Mouse (Mus musculus): ENCODE data around the gene Cfap97d1. TPM values are rescaled to one million over a fixed set of nuclear protein-coding genes. Genes with fewer than 3 reads are reported as not detected.

The Cfap97d1 gene
- total RNA-seq, 2 experiments from 2014 or later = not detected

GRCm38 (mm10) chr11:102008372-102008771 lies 24.3 kb downstream of the Cfap97d1 start:
- no peak for ATAC-seq (replicated peaks; ENCODE audit: poor library complexity, severe bottlenecking)

GRCm38 (mm10) chr11:102008954-102009637 lies 25.0 kb downstream of the Cfap97d1 start:
- no peak for ATAC-seq (replicated peaks; ENCODE audit: poor library complexity, severe bottlenecking)

GRCm38 (mm10) chr11:102010140-102010539 lies 26.1 kb downstream of the Cfap97d1 start:
- ATAC-seq (replicated peaks; ENCODE audit: poor library complexity, severe bottlenecking) = no peak

- ATAC-seq (replicated peaks; ENCODE audit: poor library complexity, severe bottlenecking) = no peak
Measured at GRCm38 (mm10) chr11:102011510-102011909, 27.4 kb downstream of the Cfap97d1 start.

- ATAC-seq (replicated peaks; ENCODE audit: poor library complexity, severe bottlenecking) = no peak
Measured at GRCm38 (mm10) chr11:102013201-102013600, 29.1 kb downstream of the Cfap97d1 start.

GRCm38 (mm10) chr11:102015472-102015871 lies 31.4 kb downstream of the Cfap97d1 start:
- no peak for ATAC-seq (replicated peaks; ENCODE audit: poor library complexity, severe bottlenecking)

- no peak for ATAC-seq (replicated peaks; ENCODE audit: poor library complexity, severe bottlenecking)
Measured at GRCm38 (mm10) chr11:102016136-102016535, 32.1 kb downstream of the Cfap97d1 start.

GRCm38 (mm10) chr11:102019736-102020135 lies 35.7 kb downstream of the Cfap97d1 start:
- ATAC-seq (replicated peaks; ENCODE audit: poor library complexity, severe bottlenecking) = no peak

GRCm38 (mm10) chr11:102021196-102021595 lies 37.1 kb downstream of the Cfap97d1 start:
- no peak for ATAC-seq (replicated peaks; ENCODE audit: poor library complexity, severe bottlenecking)

- ATAC-seq (replicated peaks; ENCODE audit: poor library complexity, severe bottlenecking) = no peak
Measured at GRCm38 (mm10) chr11:102023406-102023805, 39.3 kb downstream of the Cfap97d1 start.

GRCm38 (mm10) chr11:102024084-102024758 lies 40.1 kb downstream of the Cfap97d1 start:
- ATAC-seq (replicated peaks; ENCODE audit: poor library complexity, severe bottlenecking) = no peak

GRCm38 (mm10) chr11:102024875-102025274 lies 40.8 kb downstream of the Cfap97d1 start:
- ATAC-seq (replicated peaks; ENCODE audit: poor library complexity, severe bottlenecking) = no peak

- no peak for ATAC-seq (replicated peaks; ENCODE audit: poor library complexity, severe bottlenecking)
Measured at GRCm38 (mm10) chr11:102025354-102025753, 41.3 kb downstream of the Cfap97d1 start.

- no peak for ATAC-seq (replicated peaks; ENCODE audit: poor library complexity, severe bottlenecking)
Measured at GRCm38 (mm10) chr11:102025991-102026660, 42.0 kb downstream of the Cfap97d1 start.

- ATAC-seq (replicated peaks; ENCODE audit: poor library complexity, severe bottlenecking) = peak; percentile 52
Measured at GRCm38 (mm10) chr11:102026694-102027360, 42.7 kb downstream of the Cfap97d1 start.

- ATAC-seq (replicated peaks; ENCODE audit: poor library complexity, severe bottlenecking) = no peak
Measured at GRCm38 (mm10) chr11:102027361-102028017, 43.4 kb downstream of the Cfap97d1 start.

GRCm38 (mm10) chr11:102028087-102028816 lies 44.2 kb downstream of the Cfap97d1 start, which contains the start of gene Mpp3:
Gene Mpp3, minus strand, starts transcription at chr11:102028461.
- no peak for ATAC-seq (replicated peaks; ENCODE audit: poor library complexity, severe bottlenecking)

- ATAC-seq (replicated peaks; ENCODE audit: poor library complexity, severe bottlenecking) = no peak
Measured at GRCm38 (mm10) chr11:102029304-102029703, 45.2 kb downstream of the Cfap97d1 start.

GRCm38 (mm10) chr11:102029966-102030365 lies 45.9 kb downstream of the Cfap97d1 start:
- ATAC-seq (replicated peaks; ENCODE audit: poor library complexity, severe bottlenecking) = no peak
